Mouse (Mus musculus) R1 (cell line): ENCODE data around the gene Oaf.

Experiments
- DNase-seq: peaks from one replicate; pipeline ENCODE4 v3.0.0-alpha.2; 2018; ENCODE audit warnings: low read depth, low spot score

Gene Oaf

DNA sequence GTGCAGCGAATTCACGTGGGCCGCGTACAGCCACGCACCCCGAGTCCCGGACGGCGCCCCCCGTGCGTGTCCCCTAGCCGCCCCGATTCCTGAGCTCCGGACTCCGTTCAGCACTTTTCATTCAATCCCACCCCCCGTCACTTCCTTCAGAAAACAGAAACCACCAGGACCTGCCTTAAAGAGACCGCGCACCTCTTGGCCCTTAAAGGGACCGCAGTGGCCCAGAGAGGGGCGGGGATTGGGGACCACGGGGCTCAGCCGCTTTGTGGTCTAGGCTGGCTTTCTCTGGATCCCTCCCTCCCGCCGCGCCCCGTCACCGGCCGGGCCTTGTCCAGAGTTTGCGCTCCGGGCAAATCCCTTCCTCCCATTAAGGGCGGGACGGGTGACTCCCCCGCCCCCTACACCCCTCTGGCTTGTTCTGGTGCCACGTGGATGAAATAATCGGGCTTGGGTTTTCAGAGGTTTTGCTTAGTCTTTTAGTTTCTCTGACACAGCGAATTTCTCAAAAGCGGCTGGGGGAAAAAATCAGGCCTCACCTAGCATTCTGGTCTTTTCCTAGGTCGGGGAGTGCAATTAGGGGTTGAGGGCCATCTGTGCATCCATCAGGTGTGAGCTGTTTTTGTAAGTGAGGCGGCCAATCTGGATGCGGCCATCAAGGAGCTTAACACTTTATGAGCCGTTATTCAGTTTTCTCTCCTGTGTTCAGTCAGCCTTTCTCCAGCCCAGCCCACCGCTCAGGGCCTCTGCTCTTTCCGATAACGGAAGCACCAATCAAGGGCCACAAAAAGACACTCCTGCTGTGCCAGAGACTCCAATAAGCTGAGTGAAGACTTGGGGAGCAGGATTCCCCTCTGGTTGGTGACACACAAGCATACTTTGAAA lies at the start of gene Oaf:
Gene Oaf (minus strand): TSS at position 200 of the 882 bp plus-strand sequence.
- peak; percentile 83 for DNase-seq

GRCm38 (mm10) chr9:43286870-43287269 lies 47.2 kb upstream of the Oaf start:
- peak; percentile 64 for DNase-seq

GRCm38 (mm10) chr9:43285281-43285680 lies 45.6 kb upstream of the Oaf start:
- no peak for DNase-seq

DNA sequence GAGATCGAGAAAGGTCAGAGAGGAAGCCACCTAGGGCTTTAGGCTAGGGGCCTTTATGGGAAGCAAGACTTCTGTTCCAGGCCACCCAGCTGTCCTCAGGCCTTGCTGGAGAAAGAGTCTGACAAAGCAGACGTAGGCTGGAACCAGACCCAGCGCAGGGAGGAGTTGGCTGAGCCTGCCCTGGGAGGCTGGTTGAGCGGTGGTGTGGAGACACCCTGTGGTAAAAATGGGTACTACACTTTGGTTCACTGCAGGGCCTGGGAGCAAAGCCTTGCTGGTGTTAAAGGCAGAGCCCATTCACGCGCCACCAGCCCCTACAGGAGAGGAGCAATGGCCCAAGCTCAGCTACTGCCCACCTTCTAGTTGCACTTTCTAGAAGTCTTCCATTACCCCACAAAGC lies 44.6 kb upstream of the Oaf start:
- peak; percentile 79 for DNase-seq

- no peak for DNase-seq
These were observed 34.0 kb upstream of the Oaf start for GRCm38 (mm10) chr9:43273735-43274134.

DNA sequence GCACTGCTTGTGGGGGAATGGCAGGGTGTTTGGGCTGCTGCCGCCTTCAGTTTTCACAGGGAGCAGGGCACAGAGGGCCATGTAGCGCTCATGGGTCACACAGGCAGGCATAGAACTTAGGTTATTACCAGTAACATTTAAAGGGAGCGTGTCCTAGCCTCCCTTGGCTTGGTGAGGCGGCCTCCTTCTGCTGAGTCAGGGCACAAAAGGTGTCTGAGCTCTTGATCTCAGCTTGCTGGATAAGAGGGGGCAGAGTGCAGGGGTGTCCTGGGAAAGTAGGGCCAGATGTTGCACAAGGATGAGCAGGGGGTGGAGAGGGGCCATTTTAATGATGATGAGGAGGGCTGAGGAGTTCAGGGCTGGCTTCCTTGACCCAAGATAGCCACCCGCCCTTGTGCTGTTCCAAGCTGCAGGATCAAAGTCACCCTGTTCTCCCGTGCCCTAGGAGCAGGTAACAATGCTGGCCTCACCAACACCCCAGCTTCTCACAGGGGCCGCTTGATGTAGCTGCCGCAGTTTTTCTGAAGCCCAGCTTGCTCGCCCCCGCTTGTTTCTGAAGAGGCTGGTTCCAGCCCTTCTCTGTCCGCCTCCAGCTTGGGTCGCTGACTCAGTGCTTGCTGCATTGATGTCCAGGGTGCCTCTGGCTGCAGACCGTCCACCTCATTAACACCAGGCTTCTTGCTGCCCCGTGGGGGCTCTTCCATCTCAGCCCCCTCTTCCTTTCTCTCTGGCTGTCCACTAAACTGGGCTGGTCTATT lies 32.2 kb upstream of the Oaf start:
- DNase-seq = no peak

DNA sequence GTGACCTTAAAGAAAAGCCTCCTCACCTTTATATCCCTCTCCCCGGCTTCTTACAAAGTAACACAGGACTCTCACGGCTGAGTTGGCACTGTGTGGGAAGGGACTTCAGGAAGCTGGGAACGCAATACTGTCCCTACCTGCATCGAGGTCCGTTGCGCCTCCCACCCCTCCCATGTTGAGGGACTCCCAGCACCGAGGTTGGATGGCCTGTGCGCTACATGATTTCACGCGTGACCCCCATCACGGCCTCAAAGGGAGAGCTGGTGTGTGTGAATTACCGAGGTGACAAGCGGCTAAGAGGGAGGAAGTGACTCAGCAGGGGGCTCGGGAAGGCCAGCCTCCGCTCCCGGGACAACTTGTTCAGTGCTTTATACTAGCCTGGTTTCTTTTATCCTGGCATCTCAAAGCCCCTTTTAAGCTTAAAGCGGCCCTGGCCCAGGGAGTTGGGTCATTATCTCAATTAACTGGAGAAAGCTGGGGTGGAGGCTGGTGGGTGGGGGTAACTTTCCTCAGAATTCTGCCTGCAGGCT lies 31.1 kb upstream of the Oaf start:
- DNase-seq = peak; percentile 38

DNA sequence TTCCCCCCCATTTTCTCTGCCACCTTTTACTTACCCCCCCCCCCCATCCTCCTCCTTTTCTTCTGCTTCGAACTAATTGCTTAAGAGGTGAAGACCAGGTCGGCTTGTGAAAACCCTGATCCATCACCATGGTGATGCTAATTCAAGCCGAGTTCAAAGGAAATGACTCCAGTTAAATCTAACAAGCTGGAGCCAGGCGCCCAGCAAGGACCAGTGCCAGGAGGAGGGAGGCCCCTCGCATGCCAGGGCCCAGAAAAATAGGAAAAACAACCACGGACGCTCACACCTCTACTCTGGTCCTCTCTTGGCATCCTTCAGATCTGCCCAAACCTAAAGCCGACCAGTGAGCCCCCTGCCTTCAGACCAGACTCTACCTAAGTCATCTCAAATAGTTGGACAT lies 29.5 kb upstream of the Oaf start:
- DNase-seq = peak; percentile 45

- peak; percentile 66 for DNase-seq
These were observed 27.6 kb upstream of the Oaf start for GRCm38 (mm10) chr9:43267357-43267756.

DNA sequence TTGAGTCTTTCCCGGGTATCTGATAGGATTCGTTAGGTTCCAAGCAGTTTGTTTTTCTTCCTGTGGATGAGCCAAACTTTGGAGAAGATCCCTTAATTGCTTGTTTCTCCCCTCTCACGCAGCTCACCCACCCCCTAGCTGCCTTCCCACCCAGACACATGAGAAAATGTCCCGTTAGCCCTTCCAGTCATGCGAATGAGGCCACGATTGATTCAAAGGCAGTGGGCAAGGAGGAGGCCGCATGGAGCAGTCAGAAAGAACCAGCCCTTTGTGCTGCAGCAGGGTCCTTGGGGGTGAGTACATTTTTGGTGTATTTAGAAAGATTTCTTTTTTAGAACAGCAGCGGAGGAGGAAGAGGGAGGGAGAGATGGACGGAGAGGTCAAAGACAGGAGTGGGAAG lies 25.5 kb upstream of the Oaf start:
- DNase-seq = no peak

- DNase-seq = peak; percentile 69
These were observed 24.3 kb upstream of the Oaf start for GRCm38 (mm10) chr9:43263946-43264451.

GRCm38 (mm10) chr9:43262811-43263550 lies 23.3 kb upstream of the Oaf start:
- DNase-seq = no peak

GRCm38 (mm10) chr9:43262390-43262789 lies 22.7 kb upstream of the Oaf start:
- peak; percentile 41 for DNase-seq

DNA sequence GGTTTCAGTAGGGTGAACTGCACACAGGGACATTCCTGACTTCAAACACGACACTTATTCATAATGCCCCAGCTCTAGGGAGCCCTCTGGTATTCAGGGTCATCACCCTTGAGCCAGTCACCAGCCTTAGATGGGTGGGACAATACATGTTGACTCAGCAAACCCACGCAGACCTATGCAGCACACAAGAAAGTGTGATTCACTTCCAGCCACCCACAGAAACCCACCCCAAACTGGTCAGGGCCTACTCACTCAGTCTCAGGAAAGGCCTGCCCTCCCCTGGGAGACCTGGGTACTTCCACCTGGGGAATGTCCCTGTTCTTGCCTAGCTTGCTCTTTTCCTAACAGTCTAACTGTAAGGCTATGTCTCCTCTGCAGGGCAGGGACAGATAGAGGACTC lies 22.2 kb upstream of the Oaf start:
- no peak for DNase-seq

DNA sequence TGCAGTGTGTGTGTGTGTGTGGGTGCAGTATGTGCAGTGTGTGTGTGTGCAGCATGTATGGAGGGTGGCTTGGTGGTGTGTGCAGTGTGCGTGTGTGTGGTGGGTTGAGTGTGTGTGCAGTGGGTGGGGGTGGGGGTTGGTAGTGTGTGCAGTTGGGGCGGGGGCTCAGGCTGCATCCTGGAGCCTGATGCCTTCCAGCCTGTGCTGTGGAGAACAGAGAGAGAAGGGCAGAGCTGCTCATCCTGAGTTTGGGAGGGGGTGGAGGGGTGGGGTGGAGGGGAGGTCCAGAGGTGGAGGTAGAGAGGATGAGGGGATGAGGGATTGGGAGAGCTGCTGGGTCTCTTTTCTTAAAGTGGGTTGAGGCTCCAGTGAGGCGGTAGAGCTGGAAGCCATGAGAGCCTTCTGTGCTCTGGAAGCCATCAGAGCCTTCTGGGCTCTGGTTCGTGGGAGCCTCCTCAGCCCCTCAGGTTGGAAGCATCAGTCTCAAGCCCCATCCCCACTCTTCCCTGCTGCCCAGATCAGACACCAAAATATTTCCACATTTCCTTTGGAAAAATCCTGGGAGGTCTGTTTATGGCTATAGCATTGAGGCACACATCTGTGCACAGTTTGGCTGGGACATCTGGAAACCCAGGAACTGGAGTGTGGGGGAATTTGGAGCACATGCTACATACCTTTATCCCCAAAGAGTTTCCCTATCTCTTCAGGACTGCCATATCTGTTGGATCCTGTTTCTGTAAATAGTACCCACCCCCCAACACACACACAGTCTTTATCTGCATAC lies 21.6 kb upstream of the Oaf start:
- no peak for DNase-seq

- DNase-seq = no peak
These were observed 20.9 kb upstream of the Oaf start for GRCm38 (mm10) chr9:43260661-43261060.

DNA sequence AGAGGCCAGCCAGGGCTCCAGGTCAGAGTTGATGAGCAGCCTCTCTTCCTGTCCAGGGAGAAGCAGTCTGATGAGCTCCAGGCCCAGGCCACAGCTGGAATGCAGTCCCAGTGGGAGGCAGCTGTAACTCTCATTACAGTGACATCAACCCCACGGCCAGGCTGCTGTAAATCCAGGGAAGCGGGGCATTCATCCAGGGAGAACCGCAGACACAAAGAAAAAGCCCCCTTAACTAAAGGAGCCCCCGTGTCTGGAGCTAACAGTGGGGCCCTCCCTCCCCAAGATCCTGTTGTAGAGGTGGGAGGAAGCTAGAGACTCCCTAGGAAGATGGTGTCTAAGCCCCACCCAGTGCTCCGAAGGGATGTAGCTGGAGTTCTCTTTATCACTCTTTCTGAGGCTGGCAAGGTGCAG lies 13.6 kb upstream of the Oaf start:
- DNase-seq = no peak

DNA sequence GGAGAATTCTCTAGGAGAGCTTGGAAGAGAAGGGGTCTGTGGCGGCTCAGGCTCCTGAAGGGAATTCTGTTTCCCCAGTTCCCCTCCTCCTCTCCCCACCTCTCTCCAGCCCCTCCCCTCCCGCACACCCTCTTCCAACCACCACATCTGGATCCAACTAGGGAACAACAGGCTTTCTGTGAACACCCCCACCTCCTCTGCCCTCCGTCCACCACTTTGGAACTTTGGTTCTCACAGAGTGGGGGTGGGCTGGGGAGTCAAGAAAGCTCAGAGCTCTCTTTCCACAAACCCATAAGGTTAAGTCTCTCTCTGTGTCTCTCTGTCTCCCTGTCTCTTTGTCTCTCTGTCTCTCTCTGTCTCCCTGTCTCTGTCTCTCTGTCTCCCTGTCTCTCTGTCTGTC lies 13.1 kb upstream of the Oaf start:
- no peak for DNase-seq

- no peak for DNase-seq
These were observed 12.1 kb upstream of the Oaf start for GRCm38 (mm10) chr9:43251786-43252185.

DNA sequence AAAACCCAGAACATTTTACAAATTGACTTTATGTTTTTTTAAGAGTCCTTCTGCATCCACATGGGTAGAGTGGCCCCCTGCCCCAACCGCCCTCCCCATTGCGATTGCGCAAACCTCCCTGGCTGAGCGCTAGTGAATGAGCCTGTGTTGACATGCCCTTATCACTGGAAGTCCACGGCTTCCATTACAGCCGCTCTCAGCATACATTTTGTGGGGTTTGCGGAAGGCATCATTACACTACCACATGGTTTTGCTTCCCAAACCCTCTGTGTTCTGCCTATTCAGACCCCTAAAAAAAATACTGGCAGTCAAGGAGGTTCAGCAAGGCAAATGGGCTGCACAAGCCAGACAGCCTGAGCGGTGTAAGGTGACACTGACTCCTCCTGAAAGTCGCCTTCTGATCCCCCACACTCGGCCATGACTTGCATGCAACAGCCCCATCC lies 7.0 kb upstream of the Oaf start:
- no peak for DNase-seq
